Comparison of ENCODE assay signal across 19 mouse cellular contexts in the genomic region with DNA sequence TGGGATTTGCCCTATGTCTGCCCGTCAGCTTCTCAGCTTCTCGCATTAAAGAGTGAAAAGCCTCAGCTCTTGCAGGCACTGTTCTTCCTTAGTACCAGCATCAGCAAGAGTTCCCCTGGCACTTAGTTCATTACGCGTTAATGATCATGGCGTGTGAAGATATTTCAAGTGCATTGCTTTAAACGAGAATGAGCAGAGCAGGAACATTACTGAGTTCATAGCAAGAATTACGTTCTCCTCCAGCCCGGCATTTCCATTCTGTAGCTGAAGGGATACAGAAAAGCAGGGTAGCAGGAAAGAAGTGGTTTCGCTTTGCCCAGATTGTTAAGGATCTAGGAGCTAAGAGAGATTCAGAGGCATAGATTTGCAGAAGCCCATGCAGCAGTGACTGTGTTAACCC. TPM values are rescaled to one million over a fixed set of nuclear protein-coding genes. Genes with fewer than 3 reads are reported as not detected.
DNase-seq lines count a peak whose midpoint lies in the region; ATAC-seq and TF ChIP-seq lines count a peak whose summit lies in the region.
"Had no signal": no experiment of that assay in that cellular context is flagged by ENCODE, and none has a peak within 500 bp of the region (broad histone marks: within the 10 kb centered on the region; RNA-seq: fewer than 3 reads in every experiment).

No protein-coding gene starts in this region.

- no peak overlapping the region for H3K27ac ChIP-seq in embryonic facial prominence, embryonic 14.5 days (replicated peaks; ENCODE audit: low read depth, low read length)
- no peak overlapping the region for H3K27ac ChIP-seq in embryonic facial prominence, embryonic 10.5 days (replicated peaks)
- peak overlapping the region; percentile 75 for H3K27ac ChIP-seq in hindbrain, embryonic 15.5 days (replicated peaks)
- H3K27ac ChIP-seq in hindbrain, embryonic 12.5 days = no peak overlapping the region; the same call in 1 of the 2 replicates
- peak overlapping the region; percentile 81 for H3K27ac ChIP-seq in cortical plate, adult 2 months (ENCODE audit: insufficient read depth, low read length)
- peak overlapping the region; percentile 65; the same call in 1 of the 2 replicates for H3K27ac ChIP-seq in neural tube, embryonic 14.5 days (ENCODE audit: low read depth, low read length)
- no peak overlapping the region for H3K27ac ChIP-seq in kidney, adult 2 months (ENCODE audit: insufficient read depth, low read depth, low read length)
- H3K27ac ChIP-seq: embryonic facial prominence, embryonic 13.5 days; heart, embryonic 15.5 days; kidney, postnatal 0 days; stomach, embryonic 15.5 days had no signal

- DNase-seq in embryonic facial prominence, embryonic 14.5 days (ENCODE audit: low spot score) = no peak
- DNase-seq in embryonic facial prominence, embryonic 10.5 days (ENCODE audit: low spot score) = no peak
- no peak for DNase-seq in testis, postnatal 14 days (ENCODE audit: low spot score)
- DNase-seq in kidney, adult 2 months = no peak
- DNase-seq: adrenal gland, adult 2 months; cerebellum, adult 9-11 months; gastrocnemius, postnatal 36 days; kidney, adult 11 months; left cerebral cortex, postnatal 4 days; liver, postnatal 0 days; lung, postnatal 10 days had no signal

- no peak overlapping the region for H3K4me2 ChIP-seq in embryonic facial prominence, embryonic 14.5 days (ENCODE audit: low read depth, low read length)
- H3K4me2 ChIP-seq in hindbrain, embryonic 15.5 days = no peak overlapping the region
- H3K4me2 ChIP-seq in hindbrain, embryonic 12.5 days (replicated peaks) = no peak overlapping the region
- 0 out of 2 replicates have a peak overlapping the region, but pooled peaks have one; percentile 9 for H3K4me2 ChIP-seq in neural tube, embryonic 14.5 days (ENCODE audit: low read depth, low read length)
- H3K4me2 ChIP-seq: embryonic facial prominence, embryonic 13.5 days; heart, embryonic 15.5 days; stomach, embryonic 15.5 days had no signal

- 77% methylated on average over 9 of the region's 9 CpGs for WGBS in embryonic facial prominence, embryonic 14.5 days
- 85% methylated on average over 9 of the region's 9 CpGs for WGBS in embryonic facial prominence, embryonic 10.5 days
- 56% methylated on average over 9 of the region's 9 CpGs for WGBS in hindbrain, embryonic 15.5 days
- 85% methylated on average over 9 of the region's 9 CpGs for whole genome bisulfite sequencing in hindbrain, embryonic 12.5 days
- 55% methylated on average over 9 of the region's 9 CpGs for WGBS in neural tube, embryonic 14.5 days
- 71% methylated on average over 9 of the region's 9 CpGs for WGBS in kidney, adult 2 months

- no peaks in the 10 kb centered on the region for H3K9me3 ChIP-seq in embryonic facial prominence, embryonic 14.5 days (ENCODE audit: control insufficient read depth, low read length)
- no peaks in the 10 kb centered on the region for H3K9me3 ChIP-seq in embryonic facial prominence, embryonic 10.5 days
- H3K9me3 ChIP-seq in hindbrain, embryonic 15.5 days = no peaks in the 10 kb centered on the region
- no peaks in the 10 kb centered on the region for H3K9me3 ChIP-seq in hindbrain, embryonic 12.5 days (replicated peaks)
- no peaks in the 10 kb centered on the region for H3K9me3 ChIP-seq in neural tube, embryonic 14.5 days (ENCODE audit: control insufficient read depth, low read length)
- H3K9me3 ChIP-seq: embryonic facial prominence, embryonic 13.5 days; heart, embryonic 15.5 days; stomach, embryonic 15.5 days had no signal

- peaks cover 15% of the 10 kb centered on the region for H3K4me1 ChIP-seq in embryonic facial prominence, embryonic 14.5 days (ENCODE audit: control insufficient read depth, insufficient read depth, low read length)
- H3K4me1 ChIP-seq in embryonic facial prominence, embryonic 10.5 days = peaks cover 53% of the 10 kb centered on the region
- H3K4me1 ChIP-seq in hindbrain, embryonic 15.5 days (replicated peaks) = peaks cover 55% of the 10 kb centered on the region
- H3K4me1 ChIP-seq in hindbrain, embryonic 12.5 days = peaks cover 37% of the 10 kb centered on the region
- H3K4me1 ChIP-seq in cortical plate, adult 2 months (ENCODE audit: control insufficient read depth, insufficient read depth, low read length) = peaks cover 15% of the 10 kb centered on the region
- peaks cover 11% of the 10 kb centered on the region for H3K4me1 ChIP-seq in neural tube, embryonic 14.5 days (ENCODE audit: control insufficient read depth, insufficient read depth, low read length)
- H3K4me1 ChIP-seq in kidney, adult 2 months (ENCODE audit: control insufficient read depth, insufficient read depth, low read length) = no peaks in the 10 kb centered on the region

- 0 out of 2 replicates have a peak overlapping the region, but pooled peaks have one; percentile 22 for H3K9ac ChIP-seq in embryonic facial prominence, embryonic 14.5 days (ENCODE audit: low read depth, low read length)
- H3K9ac ChIP-seq in hindbrain, embryonic 15.5 days = no peak overlapping the region
- no peak overlapping the region for H3K9ac ChIP-seq in hindbrain, embryonic 12.5 days
- H3K9ac ChIP-seq in neural tube, embryonic 14.5 days (replicated peaks; ENCODE audit: low read depth, low read length) = no peak overlapping the region
- H3K9ac ChIP-seq: embryonic facial prominence, embryonic 13.5 days; heart, embryonic 15.5 days; liver, postnatal 0 days; stomach, embryonic 15.5 days had no signal

- no peaks in the 10 kb centered on the region for H3K27me3 ChIP-seq in embryonic facial prominence, embryonic 14.5 days (replicated peaks; ENCODE audit: control insufficient read depth, insufficient read depth, low read length)
- H3K27me3 ChIP-seq in embryonic facial prominence, embryonic 10.5 days (replicated peaks; ENCODE audit: low read depth, poor library complexity, severe bottlenecking) = peaks cover 35% of the 10 kb centered on the region
- H3K27me3 ChIP-seq in hindbrain, embryonic 15.5 days = no peaks in the 10 kb centered on the region
- H3K27me3 ChIP-seq in hindbrain, embryonic 12.5 days = no peaks in the 10 kb centered on the region
- H3K27me3 ChIP-seq in neural tube, embryonic 14.5 days (ENCODE audit: control insufficient read depth, insufficient read depth, low read length) = no peaks in the 10 kb centered on the region
- no peaks in the 10 kb centered on the region for H3K27me3 ChIP-seq in kidney, adult 2 months (replicated peaks; ENCODE audit: control insufficient read depth, insufficient read depth, low read length)
- H3K27me3 ChIP-seq: embryonic facial prominence, embryonic 13.5 days; heart, embryonic 15.5 days; stomach, embryonic 15.5 days had no signal

- TF ChIP-seq CTCF in cortical plate, adult 2 months (IDR thresholded peaks at IDR 0.05; ENCODE audit: extremely low read depth, insufficient read depth, low read length) = no peak
- no peak for TF ChIP-seq CTCF in kidney, adult 2 months (conservative IDR thresholded peaks at IDR 0.05; ENCODE audit: insufficient read depth, insufficient read length, low read depth, low read length)

- no peak for ATAC-seq in embryonic facial prominence, embryonic 14.5 days (ENCODE audit: low read depth)
- ATAC-seq in hindbrain, embryonic 15.5 days (ENCODE audit: low FRiP score, low read depth) = no peak
- no peak for ATAC-seq in hindbrain, embryonic 12.5 days (ENCODE audit: low FRiP score)
- no peak for ATAC-seq in neural tube, embryonic 14.5 days (ENCODE audit: low read depth)
- ATAC-seq: liver, postnatal 0 days had no signal

- TF ChIP-seq POLR2A in cortical plate, adult 2 months (IDR thresholded peaks at IDR 0.05; ENCODE audit: extremely low read depth, insufficient read depth, low read length) = no peak
- no peak for TF ChIP-seq POLR2A in kidney, adult 2 months (IDR thresholded peaks at IDR 0.05; ENCODE audit: low read depth, low read length)

- no peak overlapping the region for H3K4me3 ChIP-seq in embryonic facial prominence, embryonic 14.5 days (ENCODE audit: low read depth, low read length)
- H3K4me3 ChIP-seq in embryonic facial prominence, embryonic 10.5 days = no peak overlapping the region
- no peak overlapping the region for H3K4me3 ChIP-seq in hindbrain, embryonic 15.5 days
- H3K4me3 ChIP-seq in hindbrain, embryonic 12.5 days = no peak overlapping the region
- H3K4me3 ChIP-seq in cortical plate, adult 2 months (ENCODE audit: insufficient read depth, low read length) = no peak overlapping the region
- H3K4me3 ChIP-seq in neural tube, embryonic 14.5 days (ENCODE audit: low read depth, low read length) = no peak overlapping the region
- no peak overlapping the region for H3K4me3 ChIP-seq in kidney, adult 2 months (ENCODE audit: insufficient read depth, low read depth, low read length)
- H3K4me3 ChIP-seq: embryonic facial prominence, embryonic 13.5 days; heart, embryonic 15.5 days; stomach, embryonic 15.5 days had no signal

- no peaks in the 10 kb centered on the region for H3K36me3 ChIP-seq in embryonic facial prominence, embryonic 14.5 days (ENCODE audit: control insufficient read depth, insufficient read depth, low read length)
- H3K36me3 ChIP-seq in embryonic facial prominence, embryonic 10.5 days (replicated peaks) = no peaks in the 10 kb centered on the region
- H3K36me3 ChIP-seq in hindbrain, embryonic 15.5 days = no peaks in the 10 kb centered on the region
- H3K36me3 ChIP-seq in hindbrain, embryonic 12.5 days = 0 out of 2 replicates have a peak, but pooled peaks cover 3% of the 10 kb centered on the region
- no peaks in the 10 kb centered on the region for H3K36me3 ChIP-seq in neural tube, embryonic 14.5 days (ENCODE audit: control insufficient read depth, insufficient read depth, low read length)
- no peaks in the 10 kb centered on the region for H3K36me3 ChIP-seq in kidney, adult 2 months (ENCODE audit: control insufficient read depth, insufficient read depth, low read length)
- H3K36me3 ChIP-seq: embryonic facial prominence, embryonic 13.5 days; heart, embryonic 15.5 days; stomach, embryonic 15.5 days had no signal

RNA-seq across cellular contexts. Expression of a gene that starts 10.5 kb away (rescaled TPM):
- polyA plus RNA-seq in embryonic facial prominence, embryonic 14.5 days (2014; fragmentation: Nextera tagmentation; extraction: Ambion mirVana) = 17.7 and 20.7 TPM in 2 replicates
- polyA plus RNA-seq in embryonic facial prominence, embryonic 10.5 days (2016; fragmentation: Nextera tagmentation; extraction: Ambion mirVana) = 26.5 and 27.7 TPM in 2 replicates
- 45.0 and 48.1 TPM in 2 replicates for polyA plus RNA-seq in hindbrain, embryonic 15.5 days (2015; fragmentation: Nextera tagmentation; extraction: Ambion mirVana)
- 42.4 and 44.9 TPM in 2 replicates for polyA plus RNA-seq in hindbrain, embryonic 12.5 days (2016; fragmentation: Nextera tagmentation; extraction: Ambion mirVana)
- polyA plus RNA-seq in cortical plate, adult 2 months (2012; rRNA removed) = 35.6 and 39.7 TPM in 2 replicates
- polyA plus RNA-seq in neural tube, embryonic 14.5 days (2014; fragmentation: Nextera tagmentation; extraction: Ambion mirVana) = 52.5 and 57.3 TPM in 2 replicates
- 12.2 and 13.6 TPM in 2 replicates for polyA plus RNA-seq in kidney, adult 2 months (2012; rRNA removed)

Comparison
In these comparisons a context has a peak if more than half of its experiments do, and no peak if none do; other contexts are left out.
1. H3K27ac ChIP-seq: peak in hindbrain, embryonic 15.5 days (single experiment), cortical plate, adult 2 months (single experiment) and neural tube, embryonic 14.5 days (single experiment); none in embryonic facial prominence, embryonic 14.5 days (single experiment), embryonic facial prominence, embryonic 10.5 days (single experiment), hindbrain, embryonic 12.5 days (single experiment) and kidney, adult 2 months (single experiment).